Mouse (Mus musculus) bone marrow, adult 2 months (tissue): ENCODE results near the gene Prss57.

Source experiments
- CTCF ChIP-seq: fragments of 200-500 bp; IDR thresholded peaks from 2 replicates; pipeline ENCODE4 v1.5.1; 2011; ENCODE audit warnings: low read length, control low read depth; ENCODE audit not compliant: control insufficient read depth, insufficient read depth
- POLR2A ChIP-seq: fragments of 200-500 bp; IDR thresholded peaks from 2 replicates; pipeline ENCODE4 v1.6.1; 2011; ENCODE audit warnings: low read depth, mild to moderate bottlenecking, control low read depth, low read length, borderline replicate concordance; ENCODE audit not compliant: control insufficient read depth

GRCm38 (mm10) chr10:79801837-79802236 is 11.1 kb upstream of the Prss57 start:
- TF ChIP-seq CTCF: no peak
- TF ChIP-seq POLR2A: no peak
